Mouse (Mus musculus) kidney, postnatal 36 days (tissue): ENCODE measurements around the gene H2-Eb2.
"Not testable (repeated sequence)": the region's sequence is repeated elsewhere in the genome, so short reads cannot be mapped to it uniquely, and the experiment has no call there.

Experiments used
- DNase-seq, 2 experiments: peaks; one replicate each; pipeline ENCODE4 v3.0.0; 2021 to 2022; ENCODE audit warnings: mixed read lengths in 2 of 2

H2-Eb2 gene

GRCm38 (mm10) chr17:34306407-34306806, 19.1 kb upstream of the H2-Eb2 start:
- DNase-seq = no peak

DNA sequence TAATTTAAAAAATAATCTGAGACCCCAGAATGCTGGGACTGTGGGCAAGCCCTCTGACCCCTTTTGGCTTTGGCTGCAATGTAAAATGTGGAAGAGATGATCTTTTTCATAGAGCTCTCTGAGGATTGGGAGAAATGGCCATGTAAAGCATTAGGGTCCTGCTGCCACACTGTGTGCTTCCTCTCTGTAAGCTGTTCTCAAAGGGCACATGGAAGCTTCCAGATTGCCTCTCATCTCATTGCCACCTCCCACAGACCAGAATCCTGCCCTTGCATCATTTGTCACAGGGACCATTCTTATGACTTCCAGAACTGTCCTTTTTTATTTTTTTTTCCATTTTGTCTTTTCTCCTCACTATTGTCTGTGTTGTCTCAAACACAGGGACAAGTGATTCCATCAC, 18.2 kb upstream of the H2-Eb2 start:
- no peak for DNase-seq

GRCm38 (mm10) chr17:34308161-34308560, 17.3 kb upstream of the H2-Eb2 start:
- no peak for DNase-seq

DNA sequence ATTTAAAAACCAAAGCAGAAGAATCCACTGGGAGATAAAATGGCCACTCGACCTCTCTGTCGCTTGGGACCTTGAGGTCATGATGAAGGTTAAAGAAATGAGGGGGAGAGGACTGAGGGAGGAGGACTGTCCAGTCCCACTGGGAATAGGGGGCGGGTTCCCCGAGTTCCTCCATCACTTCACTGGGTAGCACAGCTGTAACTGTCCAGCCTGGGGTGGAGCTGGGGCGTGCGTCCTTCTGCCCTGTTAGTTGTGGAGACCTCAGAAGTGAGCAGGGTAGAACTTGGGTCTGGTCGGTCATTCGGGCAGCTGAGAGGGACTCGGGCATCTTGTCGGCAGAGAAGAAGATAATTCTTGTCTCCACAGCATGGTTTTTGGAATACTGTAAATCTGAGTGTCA, 16.2 kb upstream of the H2-Eb2 start:
- no peak for DNase-seq

GRCm38 (mm10) chr17:34309683-34310385, 15.6 kb upstream of the H2-Eb2 start:
- DNase-seq = peak; percentile 83 to 87

DNA sequence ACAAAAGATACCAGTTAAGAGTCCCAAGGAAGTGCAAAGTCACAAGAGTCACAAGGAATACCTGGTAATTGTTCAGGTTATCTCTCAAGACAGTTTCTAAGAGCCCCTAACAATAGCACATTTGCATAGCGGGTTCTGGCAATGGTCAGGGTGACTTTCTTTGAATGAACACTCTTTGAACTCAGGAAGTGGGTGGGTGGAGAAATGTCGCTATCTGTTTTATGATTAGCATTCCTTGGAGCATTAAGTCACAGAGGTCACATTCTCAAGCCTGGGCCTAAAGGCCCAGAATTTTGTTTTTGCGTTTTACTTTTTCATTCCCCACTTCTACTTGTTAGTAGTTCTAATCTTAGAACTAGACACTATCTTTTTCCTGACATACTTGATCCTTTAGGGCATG, 14.9 kb upstream of the H2-Eb2 start:
- DNase-seq = not testable (repeated sequence)

GRCm38 (mm10) chr17:34312185-34312584, 13.3 kb upstream of the H2-Eb2 start:
- no peak for DNase-seq

GRCm38 (mm10) chr17:34313393-34313792, 12.1 kb upstream of the H2-Eb2 start:
- DNase-seq = peak; percentile 71 to 90

DNA sequence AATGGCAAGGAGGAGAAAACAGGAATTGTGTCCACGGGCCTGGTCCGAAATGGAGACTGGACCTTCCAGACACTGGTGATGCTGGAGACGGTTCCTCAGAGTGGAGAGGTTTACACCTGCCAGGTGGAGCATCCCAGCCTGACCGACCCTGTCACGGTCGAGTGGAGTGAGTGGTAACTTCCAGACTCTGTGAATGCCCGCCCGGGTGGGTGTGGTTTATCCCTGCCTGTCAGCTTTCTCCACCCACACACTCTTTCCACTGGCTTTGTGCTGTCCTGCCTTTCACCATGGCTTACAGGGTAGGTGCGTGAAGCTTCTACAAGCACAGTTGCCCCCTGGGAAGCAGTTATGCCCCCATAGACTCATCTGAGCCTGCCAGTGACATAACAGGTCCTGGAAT, 11.2 kb upstream of the H2-Eb2 start:
- DNase-seq = no peak

DNA sequence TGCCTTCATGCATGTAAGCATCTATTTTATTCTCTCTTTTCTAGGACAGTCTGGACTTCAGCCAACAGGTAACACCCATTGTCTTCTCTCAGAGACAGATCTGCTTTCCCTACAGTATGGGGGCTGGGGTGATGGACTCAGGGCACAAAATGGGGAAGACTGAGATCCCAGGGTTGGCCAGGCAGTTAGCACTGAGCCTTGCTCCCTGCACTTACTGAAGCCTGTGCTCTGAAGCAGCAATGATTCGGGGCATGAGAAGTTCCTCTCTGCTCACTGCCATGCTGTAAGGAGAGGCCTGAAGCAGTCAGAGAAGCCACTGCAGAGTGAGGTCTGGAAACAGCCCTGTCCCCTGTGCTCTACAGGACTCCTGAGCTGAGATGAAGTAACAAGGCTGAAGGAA, 10.0 kb upstream of the H2-Eb2 start:
- no peak for DNase-seq

DNA sequence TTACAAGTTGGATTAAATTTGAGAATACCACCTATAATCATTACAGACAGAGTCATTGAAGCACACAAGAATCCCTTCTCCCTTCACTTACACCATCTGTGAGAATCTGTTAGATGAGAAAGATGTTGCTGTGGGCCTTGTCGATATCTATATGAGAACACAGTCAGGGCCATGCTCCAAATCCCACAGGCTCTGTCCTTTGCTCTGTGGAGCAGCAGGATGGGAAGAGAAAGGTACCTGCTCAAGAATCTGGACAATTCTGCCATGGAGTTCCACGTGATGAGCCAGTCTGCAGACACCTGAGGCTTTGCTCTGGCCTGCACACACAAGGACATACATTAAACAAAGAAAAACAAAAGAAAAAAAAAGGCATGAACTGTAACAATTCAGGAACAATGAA, 8.8 kb upstream of the H2-Eb2 start:
- no peak for DNase-seq

- no peak for DNase-seq
Observed at GRCm38 (mm10) chr17:34317275-34317674, 8.2 kb upstream of the H2-Eb2 start.

DNA sequence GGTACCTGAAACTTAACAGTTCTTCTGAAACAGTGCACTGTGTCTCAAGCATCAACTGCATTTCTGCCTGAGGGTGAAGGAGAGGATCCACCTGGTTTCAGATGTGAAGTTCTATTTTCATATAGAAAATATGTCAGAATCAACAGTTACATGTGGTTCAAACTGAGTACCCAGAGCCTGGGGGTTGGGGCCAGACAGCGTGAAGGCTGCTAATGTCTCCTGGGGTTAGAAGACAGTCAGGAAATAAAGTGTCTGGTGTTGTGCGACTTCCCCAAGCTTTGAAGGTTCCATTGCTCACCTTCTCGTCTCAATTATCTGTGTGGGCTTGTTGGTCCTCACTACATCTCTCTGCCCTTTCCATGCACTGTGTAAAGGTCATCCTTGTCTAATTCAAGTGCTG, 908 bp downstream of the H2-Eb2 start:
- DNase-seq = no peak

GRCm38 (mm10) chr17:34329807-34330206, 4.3 kb downstream of the H2-Eb2 start:
- no peak for DNase-seq

- no peak for DNase-seq
Observed at GRCm38 (mm10) chr17:34331200-34331599, 5.7 kb downstream of the H2-Eb2 start.

DNA sequence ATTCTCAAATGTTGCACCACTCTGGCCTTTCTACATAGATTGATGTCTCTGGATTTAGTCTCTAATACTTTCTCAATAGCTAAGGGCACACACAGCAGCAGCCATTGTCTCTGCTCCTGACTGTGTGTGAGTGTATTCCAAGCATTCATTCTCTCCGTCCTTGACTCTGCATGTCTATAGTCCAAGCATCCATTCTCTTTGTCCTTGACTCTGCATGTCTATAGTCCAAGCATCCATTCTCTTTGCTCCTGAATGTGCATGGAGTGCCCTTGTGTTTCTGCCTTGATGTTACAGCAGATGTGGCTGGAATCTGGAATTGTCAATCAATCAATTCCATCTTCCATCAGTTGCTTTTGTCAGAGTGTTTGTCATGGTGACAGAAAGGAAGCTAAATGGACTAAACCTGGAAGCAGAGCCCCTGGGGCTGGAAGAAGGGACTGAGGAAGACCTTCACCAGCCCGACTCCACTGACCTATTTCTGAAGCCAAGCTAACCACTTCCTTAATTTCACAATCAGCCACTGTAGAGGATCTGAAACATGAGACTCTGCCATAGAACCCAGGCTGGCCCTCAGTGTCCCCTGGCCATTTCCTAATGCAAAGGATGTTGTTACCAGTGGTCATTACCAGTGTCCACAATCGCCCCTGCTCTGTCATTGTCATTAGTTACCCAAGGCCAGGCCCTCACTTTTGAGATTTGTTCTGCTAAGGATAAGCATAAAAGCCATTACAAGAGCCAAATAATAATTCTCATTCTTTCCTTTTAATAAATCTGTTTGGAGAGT, 15.3 kb downstream of the H2-Eb2 start:
- no peak for DNase-seq

- no peak for DNase-seq
Observed at GRCm38 (mm10) chr17:34344882-34345281, 19.4 kb downstream of the H2-Eb2 start.

DNA sequence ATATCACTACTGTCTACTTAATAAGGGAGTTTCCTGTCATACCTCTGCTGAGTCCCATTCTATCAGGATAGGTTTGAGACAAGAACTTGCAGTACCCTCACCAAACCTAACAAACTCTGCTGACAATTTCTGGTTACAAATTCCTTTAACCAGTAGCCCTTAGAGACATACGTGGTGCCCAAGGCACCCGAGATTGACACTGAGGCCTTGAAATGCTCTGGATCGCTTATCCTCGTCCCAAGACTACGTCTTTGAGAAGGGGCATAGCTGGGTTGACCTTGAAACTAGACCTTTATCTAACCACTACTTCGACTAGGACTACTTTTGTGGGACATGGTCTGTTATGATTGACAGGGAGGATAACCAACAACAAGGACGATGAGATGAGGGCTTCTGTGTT, 20.0 kb downstream of the H2-Eb2 start:
- DNase-seq = no peak

GRCm38 (mm10) chr17:34346041-34346440, 20.6 kb downstream of the H2-Eb2 start:
- DNase-seq = no peak

DNA sequence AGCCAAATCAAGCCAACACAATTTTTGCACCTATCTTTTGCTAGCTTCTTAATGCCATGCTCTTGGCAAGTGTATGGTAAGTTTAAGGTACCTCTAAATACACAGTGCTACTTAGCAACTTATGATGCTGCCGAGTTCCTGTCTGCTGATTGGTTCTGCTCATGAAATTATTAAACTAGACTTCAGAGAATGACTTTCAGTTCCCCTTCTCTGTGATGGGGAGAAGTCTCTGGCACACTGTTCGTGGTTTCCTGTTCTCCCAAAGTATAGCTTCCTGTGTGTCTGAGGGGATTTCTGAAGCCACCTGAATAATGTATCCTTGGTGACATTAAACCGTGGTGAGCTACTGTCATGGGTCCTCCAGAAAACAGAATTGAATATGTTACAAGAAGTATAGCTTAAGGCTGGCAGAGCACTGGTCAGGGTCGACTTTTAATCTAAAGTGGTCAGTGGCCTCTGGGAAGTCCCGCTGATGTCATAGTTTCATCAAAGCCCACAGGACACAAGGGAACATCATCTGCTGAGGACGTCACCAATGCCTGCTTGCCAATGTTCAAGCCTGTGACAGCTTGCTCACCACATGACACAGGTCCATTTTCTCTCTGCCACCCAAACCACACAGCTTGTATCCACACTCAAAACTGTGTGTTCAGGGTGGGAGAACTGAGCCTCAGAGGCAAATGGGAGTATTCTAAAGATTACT, 22.3 kb downstream of the H2-Eb2 start:
- peak; percentile 46 to 59 for DNase-seq

GRCm38 (mm10) chr17:34349429-34349828, 24.0 kb downstream of the H2-Eb2 start:
- DNase-seq = peak; percentile 65 to 88

- no peak for DNase-seq
Observed at GRCm38 (mm10) chr17:34354539-34354938, 29.1 kb downstream of the H2-Eb2 start, which contains the start of gene Btnl2. TSS of gene Btnl2 (plus strand) at chr17:34354822.

DNA sequence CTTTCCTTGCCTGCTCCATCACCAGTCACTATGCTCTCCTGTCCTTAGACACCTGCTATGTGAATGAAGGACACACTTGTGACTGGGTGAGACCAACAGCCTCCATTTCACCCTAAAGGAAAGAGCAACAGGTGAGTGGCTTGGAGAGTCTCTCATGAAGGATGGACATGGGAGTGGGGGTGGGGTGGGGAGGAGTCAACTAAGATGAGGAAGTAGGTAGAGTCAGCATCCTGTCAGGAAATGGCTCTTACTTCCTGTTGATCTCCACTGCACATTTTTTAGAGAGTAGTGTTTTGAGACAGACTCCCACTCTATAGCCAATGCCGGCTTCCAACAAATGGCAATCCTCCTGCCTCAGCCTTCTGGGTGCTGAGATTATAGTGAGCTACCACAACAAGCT, 29.5 kb downstream of the H2-Eb2 start:
- DNase-seq = peak in 1 of 2 experiments; percentile 33
